Mouse (Mus musculus) heart, embryonic 16.5 days (tissue): ENCODE measurements around the gene Irgm1. TPM values are rescaled to one million over a fixed set of nuclear protein-coding genes. Genes with fewer than 3 reads are reported as not detected.
A peak's percentile ranks its signal among the peaks of the same experiment; 100 is the strongest.
"Not testable (repeated sequence)": the region's sequence is repeated elsewhere in the genome, so short reads cannot be mapped to it uniquely, and the experiment has no call there.

Source experiments
- ATAC-seq: fragments of 200-750 bp; cut with Nextera tagmentation; replicated peaks from 2 replicates; pipeline ENCODE4 v1.8.0; 2017; ENCODE audit warnings: moderate number of reproducible peaks; ENCODE audit not compliant: insufficient read depth, low FRiP score; ENCODE audit errors: extremely low read depth
- H3K27ac ChIP-seq: fragments of 300-500 bp; sonication (generic); 2 replicates; pipeline ENCODE4 v1.5.1; 2014; ENCODE audit warnings: mild to moderate bottlenecking, low read length, control low read depth, moderate library complexity
- H3K27me3 ChIP-seq: fragments of 300-500 bp; sonication (generic); 2 replicates; pipeline ENCODE4 v1.6.1; 2014; ENCODE audit warnings: low read length, mixed read lengths; ENCODE audit not compliant: control insufficient read depth, insufficient read depth
- H3K36me3 ChIP-seq: fragments of 300-500 bp; sonication (generic); 2 replicates; pipeline ENCODE4 v1.6.1; 2014; ENCODE audit not compliant: control insufficient read depth, insufficient read depth
- H3K4me1 ChIP-seq: fragments of 300-500 bp; sonication (generic); 2 replicates; pipeline ENCODE4 v1.6.1; 2014; ENCODE audit warnings: low read length, mixed read lengths; ENCODE audit not compliant: control insufficient read depth, insufficient read depth
- H3K4me2 ChIP-seq: fragments of 300-500 bp; sonication (generic); 2 replicates; pipeline ENCODE4 v1.6.1; 2014; ENCODE audit warnings: low read depth, mild to moderate bottlenecking, control low read depth, low read length
- H3K4me3 ChIP-seq: fragments of 300-500 bp; sonication (generic); 2 replicates; pipeline ENCODE4 v1.5.1; 2014; ENCODE audit warnings: mild to moderate bottlenecking, control low read depth, low read length
- H3K9ac ChIP-seq: fragments of 300-500 bp; sonication (generic); 2 replicates; pipeline ENCODE4 v1.6.1; 2014; ENCODE audit warnings: low read length, control low read depth
- H3K9me3 ChIP-seq: fragments of 300-500 bp; sonication (generic); replicated peaks from 2 replicates; pipeline ENCODE4 v1.6.1; 2016; ENCODE audit warnings: low read length; ENCODE audit not compliant: control insufficient read depth
- WGBS: fragments of 180-500 bp; shearing (Covaris S2); extraction: QIAGEN DNeasy Blood & Tissue Kit; methylation state at CpG from one replicate; pipeline ENCODE4 v1.1.7; 2014; 5-methylcytosine and 5-hydroxymethylcytosine counted together
- polyA plus RNA-seq: library from polyadenylated mRNA; unstranded; fragments of >200 nt; fragmentation: Nextera tagmentation; extraction: Ambion mirVana; gene quantifications from 2 replicates; pipeline ENCODE4 v1.2.1, GENCODE M21; 2015

Irgm1 gene
- polyA plus RNA-seq, 1 experiment from 2014 or later: 14.5 TPM

- H3K27ac ChIP-seq: no peak overlapping the region
- H3K9me3 ChIP-seq: no peaks in the 10 kb centered on the region
- no peaks in the 10 kb centered on the region; the same call in 1 of the 2 replicates for H3K27me3 ChIP-seq
- H3K9ac ChIP-seq: no peak overlapping the region
- H3K4me1 ChIP-seq: no peaks in the 10 kb centered on the region
- no peak overlapping the region for H3K4me2 ChIP-seq
- no peak for ATAC-seq
- H3K4me3 ChIP-seq: no peak overlapping the region
- 62% methylated on average over 5 of the region's 5 CpGs for WGBS
- no peaks in the 10 kb centered on the region for H3K36me3 ChIP-seq
Observed at GRCm38 (mm10) chr11:48846881-48847280, 24.6 kb downstream of the Irgm1 start.

- not testable (repeated sequence) for ATAC-seq, H3K4me3 ChIP-seq, H3K9me3 ChIP-seq, H3K27me3 ChIP-seq, H3K4me1 ChIP-seq, H3K9ac ChIP-seq, H3K4me2 ChIP-seq, H3K36me3 ChIP-seq, H3K27ac ChIP-seq
- 72% methylated on average over 2 of the region's 2 CpGs for WGBS
Observed at GRCm38 (mm10) chr11:48846362-48846761, 25.1 kb downstream of the Irgm1 start.

GRCm38 (mm10) chr11:48845244-48845815 is 26.2 kb downstream of the Irgm1 start:
- no peak overlapping the region for H3K4me3 ChIP-seq
- no peaks in the 10 kb centered on the region for H3K9me3 ChIP-seq
- no peak overlapping the region for H3K27ac ChIP-seq
- no peak overlapping the region for H3K9ac ChIP-seq
- H3K4me1 ChIP-seq: no peaks in the 10 kb centered on the region
- no peak for ATAC-seq
- WGBS: 32% methylated on average over 13 of the region's 13 CpGs
- H3K36me3 ChIP-seq: no peaks in the 10 kb centered on the region
- no peak overlapping the region for H3K4me2 ChIP-seq
- no peaks in the 10 kb centered on the region; the same call in 1 of the 2 replicates for H3K27me3 ChIP-seq

GRCm38 (mm10) chr11:48844309-48844708 is 27.2 kb downstream of the Irgm1 start:
- no peaks in the 10 kb centered on the region; the same call in 1 of the 2 replicates for H3K27me3 ChIP-seq
- no peaks in the 10 kb centered on the region for H3K36me3 ChIP-seq
- no peak overlapping the region for H3K4me3 ChIP-seq
- no peaks in the 10 kb centered on the region for H3K9me3 ChIP-seq
- no peak overlapping the region for H3K27ac ChIP-seq
- H3K4me2 ChIP-seq: no peak overlapping the region
- no peak overlapping the region for H3K9ac ChIP-seq
- no peaks in the 10 kb centered on the region for H3K4me1 ChIP-seq
- WGBS: 61% methylated on average over 6 of the region's 6 CpGs
- no peak for ATAC-seq

- H3K9me3 ChIP-seq: no peaks in the 10 kb centered on the region
- WGBS: 75% methylated on average over 11 of the region's 11 CpGs
- H3K4me1 ChIP-seq: peaks cover 6% of the 10 kb centered on the region
- no peaks in the 10 kb centered on the region for H3K36me3 ChIP-seq
- H3K4me2 ChIP-seq: no peak overlapping the region
- no peak overlapping the region for H3K4me3 ChIP-seq
- H3K27me3 ChIP-seq: no peaks in the 10 kb centered on the region
- ATAC-seq: no peak
- no peak overlapping the region for H3K9ac ChIP-seq
- no peak overlapping the region for H3K27ac ChIP-seq
Observed at GRCm38 (mm10) chr11:48843202-48843601, 28.3 kb downstream of the Irgm1 start.

- H3K27me3 ChIP-seq: no peaks in the 10 kb centered on the region
- no peaks in the 10 kb centered on the region for H3K9me3 ChIP-seq
- no peak for ATAC-seq
- WGBS: 75% methylated on average over 4 of the region's 4 CpGs
- no peak overlapping the region for H3K4me2 ChIP-seq
- no peaks in the 10 kb centered on the region for H3K36me3 ChIP-seq
- H3K4me3 ChIP-seq: no peak overlapping the region
- H3K27ac ChIP-seq: no peak overlapping the region
- peaks cover 7% of the 10 kb centered on the region for H3K4me1 ChIP-seq
- H3K9ac ChIP-seq: no peak overlapping the region
Observed at GRCm38 (mm10) chr11:48842378-48842792, 29.1 kb downstream of the Irgm1 start.

- Histone ChIP-seq H3K4me3 (no peak overlapping the region), H3K27me3 (no peaks in the 10 kb centered on the region), H3K36me3 (no peaks in the 10 kb centered on the region), H3K4me1 (peaks cover 11% of the 10 kb centered on the region), H3K4me2 (no peak overlapping the region), H3K9ac (no peak overlapping the region), H3K27ac (no peak overlapping the region), H3K9me3 (no peaks in the 10 kb centered on the region)
- ATAC-seq: no peak
- WGBS: 81% methylated on average over 5 of the region's 5 CpGs
Observed at GRCm38 (mm10) chr11:48841213-48841612, 30.3 kb downstream of the Irgm1 start.

GRCm38 (mm10) chr11:48840805-48841204 is 30.7 kb downstream of the Irgm1 start:
- no peak overlapping the region for H3K4me2 ChIP-seq
- no peaks in the 10 kb centered on the region for H3K36me3 ChIP-seq
- no peak for ATAC-seq

GRCm38 (mm10) chr11:48838879-48839680 is 32.4 kb downstream of the Irgm1 start:
- H3K36me3 ChIP-seq: no peaks in the 10 kb centered on the region
- H3K27ac ChIP-seq: no peak overlapping the region
- H3K4me3 ChIP-seq: peak overlapping the region; percentile 91
- peaks cover 11% of the 10 kb centered on the region for H3K4me1 ChIP-seq
- 72% methylated on average over 10 of the region's 10 CpGs for WGBS
- no peak for ATAC-seq
- no peaks in the 10 kb centered on the region for H3K9me3 ChIP-seq
- H3K9ac ChIP-seq: no peak overlapping the region
- H3K4me2 ChIP-seq: peak overlapping the region; percentile 82; the same call in 1 of the 2 replicates
- no peaks in the 10 kb centered on the region for H3K27me3 ChIP-seq

More at GRCm38 (mm10) chr11:48840805-48841204, 30.7 kb downstream of the Irgm1 start:
- H3K4me3 ChIP-seq: no peak overlapping the region
- no peak overlapping the region for H3K27ac ChIP-seq
- H3K27me3 ChIP-seq: no peaks in the 10 kb centered on the region
- peaks cover 11% of the 10 kb centered on the region for H3K4me1 ChIP-seq
- no peaks in the 10 kb centered on the region for H3K9me3 ChIP-seq
- H3K9ac ChIP-seq: no peak overlapping the region
